In the genomic region with DNA sequence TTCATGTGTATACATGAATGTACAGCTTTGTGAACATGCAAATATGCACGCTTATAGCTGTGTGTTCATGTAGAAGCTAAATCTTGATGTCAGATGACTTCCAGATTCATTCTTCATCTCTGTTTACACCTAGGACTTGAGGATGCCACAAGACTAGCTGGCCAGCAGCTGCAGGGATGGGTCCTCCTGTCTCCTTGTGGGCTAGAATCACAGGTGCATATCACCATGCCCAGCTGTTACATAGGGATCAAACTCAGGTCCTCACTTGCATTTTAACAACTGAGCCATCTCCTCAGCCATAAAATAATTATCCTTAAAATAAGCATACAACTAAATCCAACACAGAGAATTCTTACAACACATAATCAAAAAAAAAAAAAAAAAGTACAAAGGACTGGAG, we compare ENCODE assay signal across 26 mouse cellular contexts.
"Had no signal": no experiment of that assay in that cellular context is flagged by ENCODE, and none has a peak within 500 bp of the region (broad histone marks: within the 10 kb centered on the region; RNA-seq: fewer than 3 reads in every experiment).

No protein-coding gene starts in this region.

- DNase-seq: cerebellum, adult 2 months; cerebellum, adult 8-10 months; cerebellum, adult 9-10 months; cerebellum, postnatal 10 days; cerebellum, postnatal 14 days; cerebellum, postnatal 25 days; cerebellum, postnatal 36 days; embryo, embryonic 11 days; forebrain, postnatal 0 days; gastrocnemius, adult 2 months; gastrocnemius, postnatal 10 days; gastrocnemius, postnatal 14 days; gastrocnemius, postnatal 25 days; gastrocnemius, postnatal 36 days; heart, adult 11 months; heart, adult 18-20 months; heart, adult 2 months had no signal

- H3K4me2 ChIP-seq: embryonic facial prominence, embryonic 12.5 days; embryonic facial prominence, embryonic 13.5 days; embryonic facial prominence, embryonic 15.5 days; forebrain, embryonic 12.5 days; forebrain, embryonic 13.5 days; forebrain, embryonic 15.5 days had no signal

- H3K27me3 ChIP-seq: embryonic facial prominence, embryonic 12.5 days; embryonic facial prominence, embryonic 13.5 days; embryonic facial prominence, embryonic 15.5 days; forebrain, embryonic 12.5 days; forebrain, embryonic 13.5 days; forebrain, embryonic 15.5 days had no signal

- H3K4me3 ChIP-seq: embryonic facial prominence, embryonic 10.5 days; embryonic facial prominence, embryonic 12.5 days; embryonic facial prominence, embryonic 13.5 days; embryonic facial prominence, embryonic 15.5 days; erythroblast, embryonic 14.5 days; forebrain, embryonic 10.5 days; forebrain, embryonic 12.5 days; forebrain, embryonic 13.5 days; forebrain, embryonic 15.5 days; gastrocnemius, adult 2 months; heart, adult 2 months had no signal

- H3K27ac ChIP-seq: embryonic facial prominence, embryonic 10.5 days; embryonic facial prominence, embryonic 12.5 days; embryonic facial prominence, embryonic 13.5 days; embryonic facial prominence, embryonic 15.5 days; forebrain, embryonic 10.5 days; forebrain, embryonic 12.5 days; forebrain, embryonic 13.5 days; forebrain, embryonic 15.5 days; gastrocnemius, adult 2 months; heart, adult 2 months had no signal
